Mouse (Mus musculus): ENCODE measurements around the gene Lhfp.
"Not testable (repeated sequence)": the region's sequence is repeated elsewhere in the genome, so short reads cannot be mapped to it uniquely, and the experiment has no call there.

The Lhfp gene

DNA sequence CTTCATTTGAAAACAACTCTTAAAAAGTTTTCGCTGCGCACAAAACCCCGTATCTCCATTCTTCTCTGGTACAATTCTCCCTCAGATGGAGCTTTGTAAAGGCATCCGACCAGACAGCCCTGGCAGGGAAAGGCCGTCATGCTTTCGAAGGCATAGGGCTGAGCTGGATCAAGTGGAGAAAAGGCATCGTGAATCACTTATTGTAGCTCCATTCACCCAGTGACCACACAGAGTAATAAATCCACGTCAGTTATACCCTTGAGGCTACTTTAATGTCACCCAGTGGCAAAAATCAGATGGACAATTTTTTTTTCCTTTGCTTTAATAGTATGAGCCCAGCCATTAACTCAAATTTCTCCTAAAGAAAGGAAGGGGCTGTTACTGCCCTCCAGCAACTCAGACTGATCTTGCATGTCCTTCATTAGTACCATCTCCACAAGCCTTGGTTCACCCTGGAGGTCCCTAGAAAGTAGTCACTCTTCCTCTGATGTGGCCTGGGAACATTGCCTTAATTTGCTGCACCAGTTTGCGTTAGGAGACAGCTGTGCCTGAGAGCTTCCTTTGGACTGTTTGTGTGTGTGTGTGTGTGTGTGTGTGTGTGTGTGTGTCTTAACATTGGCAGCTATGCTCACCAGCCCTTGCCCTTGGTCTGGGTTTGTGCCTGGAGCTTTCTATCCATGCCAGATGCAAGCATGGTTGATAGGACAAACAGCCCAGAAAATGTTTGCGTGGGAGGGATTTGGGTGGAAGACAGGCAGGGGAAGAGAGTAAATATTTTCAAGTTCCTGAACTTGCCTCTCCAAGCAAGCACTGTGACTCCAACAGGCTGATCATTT is 169.6 kb downstream of the Lhfp start:
- DNase-seq (ENCODE audit: low spot score in 2 of 2), result peak in 1 of 2 experiments; percentile 52

DNA sequence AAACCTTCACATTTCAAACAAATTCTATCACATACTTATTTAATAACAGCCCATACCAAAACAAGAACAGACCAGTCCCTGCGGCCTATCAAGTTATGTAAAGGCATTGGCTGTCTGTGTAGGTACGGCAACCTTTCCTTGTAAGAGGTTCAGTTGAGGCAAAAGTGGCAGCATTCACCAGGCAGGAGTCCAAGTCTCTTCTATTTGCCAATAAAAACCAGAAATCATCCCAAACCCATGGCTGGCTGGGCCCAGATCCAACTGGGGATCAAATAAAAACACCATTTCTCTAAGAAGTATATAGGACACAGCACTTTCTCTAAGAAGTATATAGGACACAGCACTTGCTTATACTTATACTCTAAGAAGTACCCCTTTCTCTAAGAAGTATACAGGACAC is 171.3 kb downstream of the Lhfp start:
- peak in 1 of 2 experiments; percentile 20 for DNase-seq (ENCODE audit: low spot score in 2 of 2)

DNA sequence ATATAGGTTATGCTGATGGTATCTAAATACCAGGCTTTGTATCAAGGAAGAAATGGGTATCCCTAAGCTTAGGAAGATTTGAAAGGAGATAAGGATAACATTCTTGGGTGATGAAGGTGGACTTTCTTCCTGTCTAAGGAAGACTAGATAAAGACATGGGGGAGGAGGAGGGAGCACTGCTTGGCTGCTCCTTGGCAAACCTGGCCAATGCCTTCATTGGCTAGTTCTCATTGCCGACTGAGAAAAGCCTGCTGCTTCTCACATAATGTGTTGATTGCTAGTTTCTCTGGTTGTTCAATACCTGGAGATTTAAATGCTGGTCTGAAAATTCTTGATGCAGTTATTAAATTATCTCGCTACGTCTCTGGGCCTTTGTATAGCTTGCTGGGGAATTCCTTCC is 172.0 kb downstream of the Lhfp start:
- no peak for DNase-seq (ENCODE audit: low spot score in 2 of 2)

DNA sequence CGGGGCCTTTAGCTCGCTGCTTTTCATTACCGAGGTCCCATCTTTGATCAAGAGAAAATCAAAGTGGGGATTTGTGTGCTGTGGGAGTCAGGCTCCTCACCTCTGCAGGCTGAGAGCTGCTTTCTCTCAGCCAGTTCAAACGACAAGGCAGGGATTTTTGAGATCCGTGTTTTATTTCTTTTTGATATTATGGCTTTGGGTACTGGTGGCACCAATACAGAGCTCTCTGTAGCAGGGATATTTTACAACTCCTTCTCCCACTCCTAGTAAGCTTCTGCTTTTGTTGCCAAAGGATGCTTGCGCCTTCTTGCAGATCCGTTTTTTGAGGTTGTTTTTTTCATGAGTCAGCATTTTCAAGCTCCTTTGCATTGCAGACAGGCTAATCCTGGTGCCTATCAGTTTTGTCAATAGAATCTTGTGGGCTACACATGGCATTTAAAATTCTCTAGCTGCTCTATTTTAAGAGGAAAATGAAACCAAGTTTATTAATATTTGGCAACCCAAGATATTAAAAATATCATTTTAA is 172.5 kb downstream of the Lhfp start:
- no peak for DNase-seq (ENCODE audit: low spot score in 2 of 2)

DNA sequence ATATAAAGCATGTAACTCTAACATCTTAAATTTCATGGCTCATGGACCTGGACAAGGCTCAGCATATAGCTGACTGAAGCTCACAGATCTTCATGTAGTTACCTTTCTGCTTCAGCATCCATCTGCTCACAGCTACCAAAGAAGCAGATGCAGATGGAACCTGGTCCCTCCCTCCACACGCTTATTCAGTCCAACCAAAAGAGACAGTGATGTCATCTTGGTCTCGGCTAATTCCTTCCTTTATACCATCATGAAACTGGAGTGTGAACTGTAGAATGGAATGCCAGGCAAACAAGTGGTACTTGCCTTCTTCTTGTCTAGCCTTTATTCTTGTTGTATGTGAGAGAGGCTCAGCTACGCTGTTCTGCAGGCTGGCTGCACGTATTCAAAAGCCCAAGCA is 173.1 kb downstream of the Lhfp start:
- no peak for DNase-seq (ENCODE audit: low spot score in 2 of 2)

DNA sequence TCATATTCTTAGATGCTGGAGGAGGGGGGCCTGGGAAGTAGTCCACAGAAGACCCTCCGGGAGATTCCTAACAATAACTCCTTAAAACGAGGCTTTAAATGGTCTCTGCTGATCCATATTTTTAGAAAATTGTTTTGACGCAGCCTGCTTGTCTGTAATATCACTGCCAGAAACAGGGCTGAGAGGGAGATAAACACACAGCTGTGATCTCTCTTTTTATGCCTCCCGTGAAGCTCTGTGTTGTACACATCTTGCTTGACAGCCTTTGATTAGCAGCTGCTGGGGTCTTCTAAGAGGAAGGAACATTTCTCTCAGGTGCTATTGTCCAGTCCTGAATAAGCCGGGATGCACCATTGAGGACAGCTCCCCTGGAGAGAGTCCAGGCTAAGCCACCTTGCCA is 176.4 kb downstream of the Lhfp start:
- DNase-seq (ENCODE audit: low spot score in 2 of 2), result no peak

DNA sequence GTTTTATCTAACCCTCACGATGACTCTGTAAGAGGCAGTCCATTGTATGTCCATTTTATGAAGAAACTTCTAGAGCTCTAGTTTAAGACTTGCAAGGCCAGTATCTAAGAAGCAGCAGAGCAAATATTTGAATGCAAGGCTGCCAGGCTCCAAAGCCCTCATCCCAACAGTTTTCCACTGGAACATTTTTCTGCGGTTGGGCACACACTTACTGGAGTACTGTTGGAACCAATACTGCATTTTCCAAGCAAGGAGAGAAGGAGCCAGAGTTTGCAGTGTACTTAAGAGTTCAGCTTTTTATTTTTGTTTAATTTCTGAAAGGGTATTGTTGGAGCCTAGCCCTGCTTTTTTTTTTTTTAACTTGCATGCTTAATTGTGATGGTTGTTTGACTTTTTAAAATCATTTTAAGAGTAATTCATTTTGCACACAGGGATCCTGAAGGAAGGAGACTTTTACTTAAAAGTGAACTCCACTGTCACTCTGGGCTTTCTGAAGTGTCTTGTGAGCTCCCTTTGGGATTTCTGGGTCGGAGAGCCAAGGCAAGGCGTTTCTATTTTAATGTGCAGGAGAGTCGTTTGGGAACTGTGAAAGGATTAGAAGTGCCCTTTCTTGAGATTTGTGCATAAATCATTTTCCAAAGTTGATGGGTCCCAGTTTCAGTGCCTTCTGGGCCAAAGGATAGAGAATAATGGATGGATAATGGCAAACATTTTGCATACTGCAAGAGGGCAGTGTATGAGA is 180.4 kb downstream of the Lhfp start:
- no peak for DNase-seq (ENCODE audit: low spot score in 2 of 2)

DNA sequence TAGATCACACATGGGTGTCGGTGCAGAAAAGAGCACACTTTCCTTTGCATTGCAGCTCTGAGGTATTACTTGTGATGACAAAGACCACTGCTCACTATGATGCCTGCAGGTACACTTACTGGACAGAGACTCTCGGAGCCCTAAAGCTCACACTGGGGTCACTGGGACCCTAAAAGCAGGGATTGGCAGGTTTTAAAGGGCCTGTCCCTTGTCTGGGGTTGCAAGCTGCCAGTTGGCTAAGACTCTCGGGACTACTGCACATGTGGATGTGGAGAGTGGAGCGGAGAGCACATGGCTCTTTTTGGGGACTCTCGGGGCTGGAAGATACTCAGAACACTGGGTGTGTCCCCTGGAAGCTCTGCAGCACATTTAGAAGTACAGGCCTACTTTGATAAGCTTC is 182.8 kb downstream of the Lhfp start:
- DNase-seq (ENCODE audit: low spot score in 2 of 2), result no peak

DNA sequence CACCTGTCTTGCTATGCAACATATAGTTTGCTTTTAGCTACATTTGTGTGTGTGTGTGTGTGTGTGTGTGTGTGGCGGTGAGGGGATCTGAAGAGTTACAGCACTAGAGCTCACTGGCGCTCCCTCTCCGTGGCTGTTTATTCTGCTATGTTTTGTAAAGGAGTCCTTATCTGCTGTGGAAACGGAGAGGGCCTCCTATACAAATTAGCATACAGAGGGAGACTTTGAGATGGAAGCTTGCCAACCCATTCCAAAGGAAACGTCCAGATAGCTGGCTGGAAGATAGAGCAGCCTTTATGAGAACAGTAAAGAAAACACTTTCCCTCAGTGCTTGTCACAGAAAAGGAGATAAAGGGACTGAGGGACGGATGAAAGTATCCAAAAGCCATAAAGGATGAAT is 184.4 kb downstream of the Lhfp start:
- DNase-seq (ENCODE audit: low spot score in 2 of 2), result no peak

DNA sequence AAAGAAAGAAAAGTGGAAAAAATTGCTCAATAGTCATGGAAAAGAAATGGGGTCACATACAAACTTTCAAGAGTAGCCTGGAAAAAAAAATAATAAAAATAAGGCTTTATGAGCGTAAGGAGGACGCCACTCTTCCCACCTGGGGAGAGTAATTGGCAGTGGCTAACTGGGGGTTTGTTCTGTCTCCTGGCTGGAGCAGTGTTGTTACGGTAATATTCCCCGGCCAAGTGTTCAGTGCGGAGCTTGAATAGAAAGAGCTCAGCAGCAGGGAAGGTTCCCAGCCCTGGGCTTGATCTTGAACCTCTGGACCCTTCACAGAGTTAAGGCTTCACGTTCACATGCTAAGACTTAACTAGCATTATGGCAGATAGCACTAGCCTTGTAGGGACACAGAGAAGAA is 184.9 kb downstream of the Lhfp start:
- no peak for DNase-seq (ENCODE audit: low spot score in 2 of 2)

DNA sequence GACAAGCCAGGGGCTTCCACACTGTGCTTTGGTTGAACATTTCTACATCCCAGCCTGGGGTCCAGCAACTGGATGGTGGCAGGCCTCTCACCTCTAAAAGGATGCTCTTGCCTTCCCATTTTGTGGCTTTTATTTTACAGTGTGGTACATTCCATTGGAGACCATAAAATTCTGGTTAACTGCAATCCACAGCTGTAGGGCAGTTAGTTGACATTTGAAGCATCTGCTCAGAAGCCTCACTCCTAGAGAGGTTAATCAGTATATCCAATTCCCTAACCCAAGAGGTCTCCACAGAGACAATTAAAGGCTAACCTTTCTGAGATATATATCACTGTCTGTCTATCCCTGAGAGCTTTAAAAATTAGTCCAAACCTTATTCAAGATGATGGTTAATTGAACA is 186.5 kb downstream of the Lhfp start:
- no peak for DNase-seq (ENCODE audit: low spot score in 2 of 2)

DNA sequence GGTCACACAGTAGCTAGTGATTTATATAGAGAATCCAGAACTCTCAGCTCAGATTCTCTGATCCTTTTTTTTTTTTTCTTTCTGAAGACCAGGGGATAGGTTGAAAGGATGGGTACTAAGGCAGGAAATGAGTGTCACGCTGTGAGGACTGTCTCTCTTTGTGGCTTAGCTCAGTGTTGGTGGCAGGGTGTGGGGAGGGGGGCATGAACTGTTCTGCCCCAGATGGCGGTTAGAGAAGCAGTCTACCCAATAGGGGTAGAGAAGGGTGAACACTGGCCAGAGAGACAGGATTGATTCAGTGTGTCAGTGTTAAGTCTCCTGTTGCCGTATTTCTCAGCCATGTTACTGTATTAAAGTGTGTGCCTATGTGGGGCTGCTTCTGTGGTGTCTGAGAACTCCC is 189.2 kb downstream of the Lhfp start:
- DNase-seq (ENCODE audit: low spot score in 2 of 2), result no peak

DNA sequence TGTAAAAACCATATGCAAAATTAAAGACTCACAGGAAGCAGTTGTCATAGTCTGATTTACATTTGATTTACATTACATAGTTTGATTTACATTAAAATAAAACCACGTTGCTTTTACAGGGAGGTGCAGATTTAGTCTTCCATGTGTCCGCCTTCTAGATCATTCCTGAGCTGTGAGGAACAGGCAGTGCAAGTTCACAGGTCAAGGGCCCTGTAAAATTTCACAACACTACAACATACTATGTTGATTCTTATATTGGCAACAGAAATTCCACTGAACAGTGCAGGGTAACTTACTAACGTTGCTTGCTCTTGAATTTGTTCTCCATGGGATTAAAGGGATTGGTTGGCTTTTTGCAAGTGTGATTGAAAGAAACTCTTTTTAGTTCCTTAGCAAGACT is 189.8 kb downstream of the Lhfp start:
- no peak for DNase-seq (ENCODE audit: low spot score in 2 of 2)

DNA sequence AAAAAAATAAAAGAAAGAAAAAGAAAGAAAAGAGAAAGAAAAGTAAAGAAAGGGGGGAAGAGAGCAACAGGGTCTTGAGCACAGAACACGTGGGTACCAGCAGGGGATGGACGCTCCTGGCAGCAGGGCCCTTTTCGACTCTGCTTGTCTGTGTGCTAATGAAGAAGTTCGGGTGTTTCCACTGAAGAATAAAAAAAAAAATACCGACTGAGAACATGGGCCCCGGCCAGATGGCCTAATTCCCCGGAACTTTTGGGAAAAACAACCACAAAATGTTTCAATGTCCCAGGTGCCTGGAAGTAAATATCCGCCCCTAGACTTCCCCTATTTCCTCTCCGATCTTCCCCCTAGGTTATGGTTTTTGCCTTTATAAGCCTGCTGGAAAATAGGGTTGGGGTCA is 191.1 kb downstream of the Lhfp start:
- not testable (repeated sequence) for DNase-seq (ENCODE audit: low spot score in 2 of 2)

DNA sequence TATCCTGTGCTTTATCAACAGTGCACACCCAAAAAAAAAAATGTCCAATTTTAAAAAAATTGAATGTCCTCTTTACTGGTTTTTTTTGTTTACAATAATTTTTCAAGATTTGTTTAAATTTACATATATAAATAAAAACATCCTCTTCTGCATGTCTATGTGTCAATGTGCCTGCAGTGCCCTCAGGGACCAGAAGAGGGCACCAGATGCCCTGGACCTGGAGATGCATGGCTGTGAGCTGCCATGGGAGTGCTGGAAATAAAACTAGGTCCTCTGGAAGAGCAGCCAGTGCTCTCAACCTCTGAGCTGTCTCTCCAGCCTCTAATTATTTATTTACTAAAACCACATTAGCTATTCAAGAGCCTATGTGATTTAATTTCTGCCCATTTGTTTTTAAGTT is 193.4 kb downstream of the Lhfp start:
- no peak for DNase-seq (ENCODE audit: low spot score in 2 of 2)

DNA sequence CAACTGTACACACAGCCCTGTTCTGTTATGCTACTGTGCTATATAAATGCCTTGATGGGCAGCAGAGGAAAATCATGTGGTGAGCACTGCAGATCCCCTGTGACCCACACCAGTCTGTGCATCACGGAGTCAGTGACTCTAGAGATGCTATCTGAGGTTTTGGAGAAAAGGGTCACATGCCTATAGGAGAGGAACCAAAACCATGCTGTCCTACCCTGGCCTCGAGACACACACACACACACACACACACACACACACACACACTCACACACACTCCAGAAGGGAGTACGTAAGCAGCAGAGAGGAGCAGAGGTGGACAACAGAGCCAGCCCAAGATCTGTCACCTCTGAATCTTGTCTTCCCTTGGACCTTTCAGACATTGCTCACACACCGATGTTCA is 195.1 kb downstream of the Lhfp start:
- no peak for DNase-seq (ENCODE audit: low spot score in 2 of 2)

DNA sequence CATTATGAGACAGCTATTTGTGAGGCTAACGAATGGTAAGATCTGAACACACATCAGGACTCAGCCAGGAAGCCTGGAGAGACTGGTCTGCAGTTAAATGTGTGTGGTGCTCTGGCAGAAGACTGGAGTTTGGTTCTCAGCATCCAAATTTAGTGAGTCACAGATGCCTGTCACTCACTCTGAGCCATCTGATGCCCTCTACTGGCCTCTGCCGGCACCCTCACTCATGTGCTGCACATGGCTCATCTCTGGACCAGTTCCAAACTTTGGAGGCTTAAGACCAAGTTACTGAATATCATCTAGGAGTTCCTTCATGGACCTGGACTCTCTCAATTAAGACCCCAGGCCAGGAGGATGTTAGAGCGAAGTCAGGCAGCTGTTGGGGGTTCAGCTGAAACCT is 198.8 kb downstream of the Lhfp start:
- no peak for DNase-seq (ENCODE audit: low spot score in 2 of 2)

DNA sequence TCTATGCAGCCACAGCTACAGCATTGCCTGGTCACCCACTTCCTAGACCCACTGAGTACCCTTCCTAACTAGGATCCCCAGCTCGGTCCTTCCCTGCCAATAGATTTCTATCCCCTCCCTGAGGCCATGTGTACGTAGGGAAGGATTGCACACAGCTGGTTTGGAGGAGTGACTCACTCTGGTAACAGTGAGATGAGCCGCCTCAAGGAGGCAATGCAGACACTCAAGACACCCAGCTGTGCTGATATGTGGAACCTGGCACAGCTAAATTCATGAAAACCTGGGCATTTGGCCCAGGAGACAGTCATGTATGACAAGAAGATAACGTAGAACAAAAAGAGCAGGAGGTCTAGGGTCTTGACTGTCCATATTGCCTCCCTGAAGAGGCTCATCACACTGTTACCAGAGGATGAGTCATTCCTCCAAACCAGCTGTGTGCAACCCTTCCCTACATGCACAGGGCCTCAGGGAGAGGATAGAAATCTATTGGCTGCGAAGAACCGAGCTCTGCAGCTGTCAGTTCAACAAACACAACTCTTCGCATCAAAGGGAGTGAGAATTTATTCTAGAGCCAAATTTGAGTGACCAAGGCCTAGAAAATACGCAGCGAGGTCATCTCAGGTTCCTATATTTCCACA is 204.4 kb downstream of the Lhfp start:
- DNase-seq (ENCODE audit: low spot score in 2 of 2), result no peak

DNA sequence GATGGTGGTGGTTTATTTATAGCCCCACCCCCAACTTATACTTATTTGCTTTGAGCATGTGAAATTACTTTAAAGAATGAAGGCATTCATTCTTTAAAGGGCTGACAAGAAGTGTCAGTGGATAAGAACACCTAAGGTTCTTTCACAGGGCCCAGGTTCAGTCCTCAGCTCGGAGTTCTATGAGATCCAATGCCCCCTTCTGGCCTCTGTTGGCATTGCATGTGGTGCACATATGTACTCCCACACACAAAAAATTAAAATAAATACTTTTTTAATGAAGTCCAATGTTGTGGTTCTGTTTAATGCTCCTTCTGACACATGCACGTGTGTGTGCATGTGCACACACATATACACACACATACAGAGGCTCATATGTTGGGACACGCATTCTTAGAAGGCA is 205.8 kb downstream of the Lhfp start:
- DNase-seq (ENCODE audit: low spot score in 2 of 2), result peak; percentile 15 to 29

DNA sequence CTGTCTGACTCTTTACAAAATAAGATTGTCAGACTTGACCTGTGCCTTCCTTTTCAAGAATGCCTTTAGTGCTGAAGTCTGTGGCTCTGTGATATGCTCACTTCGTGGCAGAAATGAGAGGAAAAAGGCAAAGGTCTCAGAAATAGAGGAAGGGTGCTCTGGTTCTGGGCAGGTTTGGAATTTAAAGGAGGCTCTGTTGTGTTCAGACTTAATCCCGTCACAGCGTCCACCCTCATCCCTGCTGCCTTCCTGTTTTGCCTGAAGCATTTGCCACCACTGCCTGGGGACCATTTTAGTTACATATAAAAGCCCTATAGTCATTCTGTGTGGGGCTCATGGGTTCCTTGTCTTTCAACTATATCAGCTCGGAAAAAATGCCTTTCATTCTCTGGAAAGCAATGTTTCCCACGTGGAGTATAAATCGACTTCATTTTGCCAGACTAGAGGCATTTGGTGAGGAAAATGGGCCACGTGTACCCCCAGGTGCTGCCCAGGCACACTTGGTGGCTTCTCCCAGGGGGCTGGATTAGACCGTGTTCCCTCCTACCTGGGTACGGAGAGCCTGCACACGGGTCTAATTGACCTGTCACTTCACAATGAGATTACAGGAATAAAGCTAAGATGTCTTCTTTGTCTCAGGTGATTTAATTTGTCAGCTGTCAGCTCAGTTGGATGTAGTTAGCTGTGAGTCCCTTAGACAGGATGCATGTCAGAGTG is 207.0 kb downstream of the Lhfp start:
- no peak for DNase-seq (ENCODE audit: low spot score in 2 of 2)

DNA sequence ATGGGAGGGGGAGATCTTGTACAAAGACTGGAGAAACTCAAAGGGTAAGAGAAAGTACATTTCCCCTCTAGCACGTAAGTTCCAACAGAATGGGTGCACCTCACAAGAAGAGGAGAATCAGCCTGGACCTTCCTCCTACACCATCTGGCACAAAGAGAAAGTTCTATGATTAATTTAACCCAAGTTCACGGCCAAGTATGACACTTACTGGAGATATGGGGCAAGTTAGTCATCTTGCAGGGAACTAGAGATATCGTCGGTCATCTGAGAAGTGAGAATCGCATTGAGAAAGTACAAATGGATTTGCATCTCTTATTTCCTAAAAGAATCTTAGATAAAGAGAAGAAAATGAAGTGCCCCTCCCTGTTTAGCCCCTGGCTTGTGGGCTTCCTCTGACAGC is 211.2 kb downstream of the Lhfp start:
- DNase-seq (ENCODE audit: low spot score in 2 of 2), result no peak
